ENCODE assay signal across 28 mouse cellular contexts in the genomic region with DNA sequence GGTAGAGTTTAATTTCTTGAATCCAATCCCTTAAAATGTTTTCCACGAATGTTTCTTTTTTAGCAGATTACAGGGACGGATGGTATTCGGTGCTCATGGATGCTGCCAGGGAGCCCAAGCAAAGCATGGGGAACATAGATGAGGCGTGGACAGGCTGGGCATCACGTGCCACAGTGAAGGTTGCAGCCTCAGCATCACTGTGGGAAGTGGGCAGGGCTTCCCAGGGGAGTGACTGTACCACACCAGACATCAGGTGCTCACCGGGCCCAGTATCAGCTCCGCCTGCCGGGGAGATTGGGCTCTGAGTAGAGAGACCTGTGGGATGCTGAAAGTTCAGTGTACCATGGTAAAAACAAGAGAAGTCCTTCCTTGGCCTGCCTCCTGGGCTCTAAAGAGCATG. TPM values are rescaled to one million over a fixed set of nuclear protein-coding genes. Genes with fewer than 3 reads are reported as not detected.
DNase-seq lines count a peak whose midpoint lies in the region; ATAC-seq and TF ChIP-seq lines count a peak whose summit lies in the region.
"Had no signal": no experiment of that assay in that cellular context is flagged by ENCODE, and none has a peak within 500 bp of the region (broad histone marks: within the 10 kb centered on the region; RNA-seq: fewer than 3 reads in every experiment).

No protein-coding gene starts in this region.

- TF ChIP-seq CTCF in intestine, postnatal 0 days (IDR thresholded peaks at IDR 0.05; ENCODE audit: low read depth): no peak
- no peak for TF ChIP-seq CTCF in MEL (IDR thresholded peaks at IDR 0.05 in 2 of 3, conservative IDR thresholded peaks at IDR 0.05 in 1 of 3; ENCODE audit: control insufficient read depth in 1 of 3, insufficient read depth in 1 of 3, low read depth in 2 of 3, low read length in 3 of 3, poor library complexity in 1 of 3, severe bottlenecking in 1 of 3)

- H3K27me3 ChIP-seq in intestine, postnatal 0 days (replicated peaks; ENCODE audit: control insufficient read depth, insufficient read depth, low read length): no peaks in the 10 kb centered on the region
- no peaks in the 10 kb centered on the region for H3K27me3 ChIP-seq in intestine, embryonic 16.5 days (replicated peaks; ENCODE audit: control insufficient read depth, insufficient read depth, low read length)
- H3K27me3 ChIP-seq in neural tube, embryonic 11.5 days (ENCODE audit: control insufficient read depth, insufficient read depth, low read length): no peaks in the 10 kb centered on the region
- no peaks in the 10 kb centered on the region for H3K27me3 ChIP-seq in MEL (ENCODE audit: control insufficient read depth in 1 of 2, insufficient read depth in 2 of 2, low read length in 2 of 2)
- H3K27me3 ChIP-seq: embryonic facial prominence, embryonic 15.5 days; Patski had no signal

- TF ChIP-seq EP300 in MEL (IDR thresholded peaks at IDR 0.05; ENCODE audit: low read depth in 1 of 2, low read length in 2 of 2): no peak

- no peak overlapping the region for H3K4me2 ChIP-seq in intestine, postnatal 0 days (replicated peaks; ENCODE audit: low read depth)
- no peak overlapping the region for H3K4me2 ChIP-seq in intestine, embryonic 16.5 days (ENCODE audit: low read depth, low read length)
- no peak overlapping the region for H3K4me2 ChIP-seq in neural tube, embryonic 11.5 days (ENCODE audit: low read depth)
- H3K4me2 ChIP-seq: embryonic facial prominence, embryonic 15.5 days; heart, embryonic 15.5 days; liver, embryonic 13.5 days had no signal

- H3K9ac ChIP-seq in intestine, postnatal 0 days (ENCODE audit: low read depth, low read length): no peak overlapping the region
- no peak overlapping the region for H3K9ac ChIP-seq in intestine, embryonic 16.5 days (ENCODE audit: low read depth, low read length)
- H3K9ac ChIP-seq in neural tube, embryonic 11.5 days (ENCODE audit: low read length): no peak overlapping the region
- H3K9ac ChIP-seq in MEL (ENCODE audit: control insufficient read depth, low read depth, low read length, poor library complexity, severe bottlenecking): no peak overlapping the region
- H3K9ac ChIP-seq: embryonic facial prominence, embryonic 15.5 days; heart, embryonic 15.5 days; liver, embryonic 13.5 days had no signal

- no peak overlapping the region for H3K27ac ChIP-seq in intestine, postnatal 0 days (ENCODE audit: low read depth, low read length)
- H3K27ac ChIP-seq in intestine, embryonic 16.5 days (ENCODE audit: low read length): no peak overlapping the region
- H3K27ac ChIP-seq in neural tube, embryonic 11.5 days (ENCODE audit: low read depth, low read length): no peak overlapping the region
- H3K27ac ChIP-seq in MEL (ENCODE audit: control insufficient read depth, low read depth, low read length): no peak overlapping the region
- H3K27ac ChIP-seq: embryonic facial prominence, embryonic 15.5 days; heart, embryonic 15.5 days; layer of hippocampus, adult 2 months; liver, embryonic 13.5 days had no signal

- peak; percentile 6 for DNase-seq in neural tube, embryonic 11.5 days (ENCODE audit: low spot score)
- DNase-seq in neural tube, embryonic 10.5 days (ENCODE audit: extremely low spot score, low spot score): no peak
- DNase-seq in MEL (ENCODE audit: low read depth, low spot score): no peak
- DNase-seq in frontal cortex, postnatal 25 days (ENCODE audit: low spot score in 2 of 2): no peak
- no peak for DNase-seq in gastrocnemius, postnatal 36 days
- DNase-seq: adrenal gland, postnatal 25 days; cerebellum, adult 11-12 months; cerebellum, postnatal 10 days; kidney, adult 9 months; left cerebral cortex, postnatal 4 days; liver, embryonic 13.5 days; lung, adult 2 months; lung, postnatal 10 days; right cerebral cortex, postnatal 25 days; thymus, postnatal 14 days had no signal

- no peak for TF ChIP-seq POLR2A in MEL (IDR thresholded peaks at IDR 0.05; ENCODE audit: control insufficient read depth in 1 of 2, insufficient read depth in 1 of 2, low read depth in 1 of 2, low read length in 2 of 2, poor library complexity in 1 of 2)

- ATAC-seq in intestine, postnatal 0 days: 0 out of 2 replicates have a peak, but pooled peaks have one; percentile 32
- no peak for ATAC-seq in intestine, embryonic 16.5 days
- ATAC-seq in neural tube, embryonic 11.5 days (ENCODE audit: insufficient read depth, low FRiP score, low TSS enrichment): no peak
- ATAC-seq: forebrain, embryonic 16.5 days; hindbrain, embryonic 16.5 days; midbrain, embryonic 16.5 days; Patski had no signal

- TF ChIP-seq RAD21 in MEL (IDR thresholded peaks at IDR 0.05; ENCODE audit: low read depth, low read length): no peak

- H3K79me2 ChIP-seq in MEL (ENCODE audit: control insufficient read depth, insufficient read depth, low read length, poor library complexity): no peaks in the 10 kb centered on the region

- no peaks in the 10 kb centered on the region for H3K36me3 ChIP-seq in intestine, postnatal 0 days (ENCODE audit: control insufficient read depth, insufficient read depth)
- no peaks in the 10 kb centered on the region for H3K36me3 ChIP-seq in intestine, embryonic 16.5 days (ENCODE audit: control insufficient read depth, insufficient read depth, low read length)
- no peaks in the 10 kb centered on the region for H3K36me3 ChIP-seq in neural tube, embryonic 11.5 days (ENCODE audit: control insufficient read depth, insufficient read depth, low read length)
- H3K36me3 ChIP-seq in MEL (ENCODE audit: control insufficient read depth in 1 of 2, insufficient read depth in 2 of 2, low read length in 2 of 2): no peaks in the 10 kb centered on the region
- H3K36me3 ChIP-seq: embryonic facial prominence, embryonic 15.5 days; G1E; heart, embryonic 10.5 days; heart, embryonic 15.5 days; liver, embryonic 13.5 days had no signal

- 72% methylated on average over 8 of the region's 8 CpGs for WGBS in intestine, postnatal 0 days
- WGBS in intestine, embryonic 16.5 days: 77% methylated on average over 8 of the region's 8 CpGs
- 83% methylated on average over 8 of the region's 8 CpGs for WGBS in neural tube, embryonic 11.5 days

- H3K4me3 ChIP-seq in intestine, postnatal 0 days (ENCODE audit: low read depth, low read length): no peak overlapping the region
- H3K4me3 ChIP-seq in intestine, embryonic 16.5 days (ENCODE audit: low read length): no peak overlapping the region
- H3K4me3 ChIP-seq in neural tube, embryonic 11.5 days (ENCODE audit: low read depth, low read length): no peak overlapping the region
- H3K4me3 ChIP-seq in MEL (ENCODE audit: control insufficient read depth in 1 of 2, insufficient read depth in 1 of 2, low read depth in 2 of 2, low read length in 2 of 2): no peak overlapping the region
- H3K4me3 ChIP-seq: embryonic facial prominence, embryonic 15.5 days; heart, embryonic 10.5 days; heart, embryonic 15.5 days; layer of hippocampus, adult 2 months; liver, embryonic 13.5 days had no signal

- H3K4me1 ChIP-seq in intestine, postnatal 0 days (replicated peaks; ENCODE audit: control insufficient read depth, insufficient read depth, low read length): no peaks in the 10 kb centered on the region
- 0 out of 2 replicates have a peak, but pooled peaks cover 4% of the 10 kb centered on the region for H3K4me1 ChIP-seq in intestine, embryonic 16.5 days (ENCODE audit: control insufficient read depth, insufficient read depth, low read length)
- 0 out of 2 replicates have a peak, but pooled peaks cover 2% of the 10 kb centered on the region for H3K4me1 ChIP-seq in neural tube, embryonic 11.5 days (ENCODE audit: control insufficient read depth, insufficient read depth, low read length)
- H3K4me1 ChIP-seq in MEL (ENCODE audit: control insufficient read depth in 1 of 2, insufficient read depth in 2 of 2, low read length in 2 of 2): no peaks in the 10 kb centered on the region; a peak in 1 of 4 replicates
- H3K4me1 ChIP-seq: liver, embryonic 13.5 days had no signal

- intact Hi-C loops in gastrocnemius, postnatal 36 days (cut with DNase I): loop anchor here (5.0 kb wide), 4 partner anchors 82 to 237 kb away; no protein-coding TSS in a partner anchor

- no peaks in the 10 kb centered on the region for H3K9me3 ChIP-seq in intestine, postnatal 0 days (ENCODE audit: control insufficient read depth)
- H3K9me3 ChIP-seq in intestine, embryonic 16.5 days (ENCODE audit: control insufficient read depth, low read length): no peaks in the 10 kb centered on the region
- H3K9me3 ChIP-seq in neural tube, embryonic 11.5 days (ENCODE audit: control insufficient read depth, low read length): no peaks in the 10 kb centered on the region
- H3K9me3 ChIP-seq in MEL (replicated peaks; ENCODE audit: insufficient read depth, low read length): no peaks in the 10 kb centered on the region
- H3K9me3 ChIP-seq: embryonic facial prominence, embryonic 15.5 days; G1E; heart, embryonic 10.5 days; heart, embryonic 15.5 days; liver, embryonic 13.5 days had no signal

RNA-seq across cellular contexts. Expression of a gene that starts 9.3 kb away (rescaled TPM):
- polyA plus RNA-seq in intestine, postnatal 0 days (2015; fragmentation: Nextera tagmentation; extraction: Ambion mirVana): 33.3 and 36.7 TPM in 2 replicates
- polyA plus RNA-seq in intestine, embryonic 16.5 days (2015; fragmentation: Nextera tagmentation; extraction: Ambion mirVana): 47.5 and 51.6 TPM in 2 replicates
- 50.2 and 55.9 TPM in 2 replicates for polyA plus RNA-seq in neural tube, embryonic 11.5 days (2014; fragmentation: Nextera tagmentation; extraction: Ambion mirVana)
- 54.3 and 57.9 TPM in 2 replicates for total RNA-seq in MEL (2012; rRNA removed)
- polyA plus RNA-seq in MEL (2012; ENCODE audit: insufficient read depth in 1 of 2, insufficient read length in 2 of 2, low read depth in 1 of 2, low replicate concordance in 2 of 2, missing spikeins in 1 of 2): 100 to 1,000 TPM in 1 of 2 experiments, not detected in 1; 121 TPM
- total RNA-seq in gastrocnemius, postnatal 36 days (2021): 1 to 10 TPM; 4.5 to 5.2 TPM

RNA-seq across cellular contexts. Expression of a gene that starts 44.2 kb away (rescaled TPM):
- 6.5 and 7.0 TPM in 2 replicates for polyA plus RNA-seq in intestine, postnatal 0 days (2015; fragmentation: Nextera tagmentation; extraction: Ambion mirVana)
- polyA plus RNA-seq in intestine, embryonic 16.5 days (2015; fragmentation: Nextera tagmentation; extraction: Ambion mirVana): 2.4 TPM in 2 replicates
- polyA plus RNA-seq in neural tube, embryonic 11.5 days (2014; fragmentation: Nextera tagmentation; extraction: Ambion mirVana): 0.16 TPM in 1 of 2 replicates, not detected in the other
- 0.54 and 0.69 TPM in 2 replicates for total RNA-seq in MEL (2012; rRNA removed)
- 1 to 10 TPM in 1 of 2 experiments, not detected in 1; 1.9 TPM for polyA plus RNA-seq in MEL (2012; ENCODE audit: insufficient read depth in 1 of 2, insufficient read length in 2 of 2, low read depth in 1 of 2, low replicate concordance in 2 of 2, missing spikeins in 1 of 2)
- total RNA-seq in gastrocnemius, postnatal 36 days (2021): under 1 TPM; 0.13 to 0.15 TPM
- polyA plus RNA-seq: forebrain, embryonic 16.5 days had no signal

RNA-seq across cellular contexts. Expression of a gene that starts 49.8 kb away (rescaled TPM):
- polyA plus RNA-seq in intestine, postnatal 0 days (2015; fragmentation: Nextera tagmentation; extraction: Ambion mirVana): 0.09 TPM in 1 of 2 replicates, not detected in the other
- polyA plus RNA-seq in intestine, embryonic 16.5 days (2015; fragmentation: Nextera tagmentation; extraction: Ambion mirVana): 0.33 and 0.53 TPM in 2 replicates
- 208 and 219 TPM in 2 replicates for polyA plus RNA-seq in neural tube, embryonic 11.5 days (2014; fragmentation: Nextera tagmentation; extraction: Ambion mirVana)
- total RNA-seq in MEL (2012; rRNA removed): 0.04 TPM in 1 of 2 replicates, not detected in the other
- under 1 TPM in 1 of 2 experiments, not detected in 1; 0.04 TPM for polyA plus RNA-seq in MEL (2012; ENCODE audit: insufficient read depth in 1 of 2, insufficient read length in 2 of 2, low read depth in 1 of 2, low replicate concordance in 2 of 2, missing spikeins in 1 of 2)
- 1 to 10 TPM; 1.9 to 3.5 TPM for total RNA-seq in gastrocnemius, postnatal 36 days (2021)
- total RNA-seq: adrenal gland, adult 18-20 months; adrenal gland, postnatal 25 days; neutrophil, adult 5-6 weeks had no signal
- polyA plus RNA-seq: G1E had no signal

Comparison
In these comparisons a context has a peak if more than half of its experiments do, and no peak if none do; other contexts are left out.
1. RNA of a gene that starts 49.8 kb away (polyA plus RNA-seq): 208 to 219 TPM in neural tube, embryonic 11.5 days; 0.33 to 0.53 TPM in intestine, embryonic 16.5 days, 0.09 TPM in intestine, postnatal 0 days and 0.04 TPM in MEL; every median in the first group is over 100 times any median in the second.